Mouse (Mus musculus): Measurements from ENCODE around the gene Sugt1. TPM values are rescaled to one million over a fixed set of nuclear protein-coding genes. Genes with fewer than 3 reads are reported as not detected.

The Sugt1 gene
- polyA plus RNA-seq, 1 experiment from 2014 or later: 130 TPM

DNA sequence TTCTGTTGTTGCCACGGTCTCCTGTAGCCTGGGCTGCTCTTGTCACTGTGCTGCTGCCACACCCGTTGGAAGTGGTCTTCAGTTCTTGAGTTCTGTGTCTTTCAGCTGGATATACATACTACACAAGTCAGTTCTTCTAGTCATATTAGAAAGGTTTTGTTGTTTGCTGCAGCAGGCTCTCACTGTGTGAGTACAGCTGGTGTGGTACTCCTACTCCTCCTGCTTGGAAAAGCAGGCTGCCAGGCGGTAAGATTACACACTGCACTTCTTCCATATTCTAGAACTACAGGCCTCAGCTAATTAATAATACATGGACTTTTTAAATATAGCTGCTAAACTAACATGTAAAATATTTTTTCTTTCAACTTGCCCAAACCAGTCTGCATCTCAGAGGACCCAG lies 19.4 kb downstream of the Sugt1 start:
- DNase-seq (ENCODE audit: low spot score): no peak

DNA sequence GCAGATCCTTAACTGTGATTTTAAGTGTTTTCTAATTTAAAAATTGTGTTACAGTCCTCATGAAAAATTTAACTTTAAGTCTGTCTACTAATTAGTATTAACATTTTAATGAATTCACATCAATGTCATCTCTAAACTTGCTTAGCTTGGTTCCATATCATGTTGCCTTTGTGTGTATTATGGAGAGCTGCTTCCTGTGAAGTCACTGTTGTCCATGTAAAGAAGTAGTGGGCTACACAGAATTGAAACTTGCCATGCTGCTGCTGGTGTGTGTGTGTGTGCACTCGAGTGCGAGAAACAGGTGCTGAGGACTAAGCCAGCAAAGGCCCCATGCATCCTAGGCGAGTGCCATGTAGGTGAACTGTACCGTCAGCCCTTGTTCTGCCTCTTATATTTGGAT lies 19.9 kb downstream of the Sugt1 start:
- DNase-seq (ENCODE audit: low spot score): no peak

DNA sequence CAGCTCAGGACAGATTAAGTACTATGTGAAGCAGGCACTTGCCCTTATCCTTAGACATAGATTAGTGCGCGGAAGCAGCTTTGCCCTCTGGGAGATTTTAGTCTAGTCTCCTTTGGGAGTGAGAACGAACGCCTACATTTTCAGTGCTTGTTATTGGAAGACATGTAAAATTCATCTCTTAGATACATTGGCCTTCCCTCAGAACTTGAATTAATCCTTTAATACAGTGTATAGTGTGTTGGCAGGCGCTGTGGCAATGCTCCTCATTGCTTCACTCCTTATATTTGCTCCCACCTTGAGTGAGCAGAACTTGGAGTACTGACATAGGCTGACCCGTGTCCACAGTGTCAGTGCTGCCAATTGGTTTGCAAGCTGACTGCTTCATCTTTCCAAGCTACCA lies 20.8 kb downstream of the Sugt1 start:
- no peak for DNase-seq (ENCODE audit: low spot score)

DNA sequence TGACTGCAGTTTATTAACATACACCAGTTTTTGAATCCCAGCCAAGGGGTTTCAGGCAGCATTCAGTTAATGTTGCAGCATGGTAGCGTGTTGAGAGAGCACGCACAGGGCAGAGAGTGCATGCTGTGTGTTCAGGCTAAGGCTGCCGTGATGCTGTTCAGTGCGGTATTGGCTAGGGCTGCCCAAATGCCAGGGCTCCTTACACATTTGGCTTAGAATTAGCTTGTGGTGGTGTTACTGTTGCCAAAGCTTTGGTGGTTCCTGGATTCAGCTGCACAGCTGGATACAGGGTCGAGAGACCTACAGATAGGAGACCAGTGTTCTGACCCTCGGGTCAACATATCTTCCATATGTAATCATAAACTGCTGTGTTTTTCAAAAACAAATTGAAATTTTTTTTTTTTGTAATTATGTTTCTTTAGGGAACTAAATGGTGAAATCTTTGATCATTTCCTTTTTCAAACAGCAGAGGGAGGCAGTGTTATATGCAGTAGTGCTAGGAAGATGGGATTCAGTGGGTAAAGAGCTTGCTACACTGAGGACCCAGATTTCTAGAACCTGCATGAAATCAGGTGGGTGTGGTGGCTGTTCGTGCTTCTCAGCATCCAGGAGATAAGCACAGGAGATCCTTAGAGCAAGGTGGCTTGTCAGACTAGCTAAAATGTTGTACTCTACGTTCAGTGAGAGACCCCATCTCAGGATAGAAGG lies 29.8 kb downstream of the Sugt1 start:
- DNase-seq (ENCODE audit: low spot score): peak; percentile 6

DNA sequence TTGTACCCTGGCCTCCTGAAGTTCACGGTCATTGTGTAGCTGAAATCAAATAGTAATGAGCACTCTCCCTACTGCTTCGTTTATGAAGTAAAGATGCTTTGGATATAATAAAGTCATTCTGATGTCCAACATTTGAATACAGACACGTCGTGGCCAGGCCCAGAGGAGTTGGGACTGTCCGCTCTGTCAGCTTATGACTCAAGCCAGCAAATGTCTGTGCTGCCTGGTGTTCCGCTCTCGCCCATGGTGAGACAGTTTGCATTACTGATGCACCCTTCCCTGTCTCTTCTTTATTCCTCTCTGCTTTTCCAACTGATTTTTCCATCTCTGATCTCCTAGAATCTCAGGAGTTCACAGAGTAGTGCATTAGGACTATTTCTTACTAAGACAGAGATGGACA lies 32.3 kb downstream of the Sugt1 start:
- no peak for DNase-seq (ENCODE audit: low spot score)

DNA sequence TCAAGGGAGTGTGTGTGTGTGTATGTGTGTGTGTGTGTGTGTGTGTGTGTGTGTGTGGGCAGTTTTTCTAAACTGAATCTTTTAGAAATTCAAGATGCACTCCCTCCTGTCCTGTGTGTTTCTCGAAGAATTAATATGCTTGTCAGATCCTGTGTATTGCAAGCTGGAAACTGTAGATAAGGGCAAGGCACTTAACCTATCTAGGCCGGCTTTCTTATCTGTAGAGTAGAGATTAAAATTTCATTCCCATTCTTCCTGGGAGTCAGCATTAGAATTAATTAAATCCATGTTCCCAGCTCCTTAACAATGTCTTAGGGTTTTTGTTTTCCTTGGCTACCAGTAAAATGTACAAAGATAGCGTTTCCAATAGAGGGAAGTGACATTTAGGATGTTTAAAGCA lies 33.7 kb downstream of the Sugt1 start:
- DNase-seq (ENCODE audit: low spot score): no peak

DNA sequence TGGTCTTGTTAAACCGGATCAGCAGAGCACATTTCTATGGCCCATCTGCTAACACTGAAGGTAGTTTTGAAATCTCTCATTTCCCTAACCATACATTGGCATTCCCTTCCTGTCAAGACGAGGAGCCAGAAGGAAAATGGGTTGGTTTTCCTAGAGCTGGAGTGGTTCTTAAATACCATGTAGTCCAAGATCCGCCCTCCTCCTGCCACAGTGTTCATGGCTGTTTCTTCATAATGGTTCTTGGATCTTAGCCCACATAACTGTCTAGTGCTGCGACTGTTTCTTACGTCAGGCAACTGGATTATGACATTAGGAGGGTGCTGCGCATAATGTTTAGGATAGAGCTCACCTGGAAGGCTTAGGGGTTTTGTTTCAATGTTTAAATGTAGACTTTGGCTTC lies 44.8 kb downstream of the Sugt1 start:
- DNase-seq (ENCODE audit: low spot score): no peak

DNA sequence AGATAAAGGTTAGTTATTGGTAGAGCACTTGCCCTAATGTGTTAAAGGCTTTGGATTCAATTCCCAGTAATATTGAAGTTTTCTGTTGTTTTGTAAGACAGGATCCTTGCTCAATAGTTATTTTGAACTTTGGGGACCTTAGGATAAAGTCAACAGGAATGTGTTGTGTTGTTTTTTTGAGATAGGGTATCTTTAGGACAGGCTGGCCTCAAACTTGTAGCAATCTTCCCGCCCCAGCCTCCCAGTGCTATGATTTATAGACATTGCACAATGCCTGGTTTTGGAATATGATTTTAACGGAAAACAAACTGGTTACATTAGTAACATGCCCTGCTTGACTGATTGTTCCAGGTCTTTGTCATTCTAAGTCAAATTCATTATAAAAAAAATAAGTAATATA lies 45.7 kb downstream of the Sugt1 start:
- no peak for DNase-seq (ENCODE audit: low spot score)

DNA sequence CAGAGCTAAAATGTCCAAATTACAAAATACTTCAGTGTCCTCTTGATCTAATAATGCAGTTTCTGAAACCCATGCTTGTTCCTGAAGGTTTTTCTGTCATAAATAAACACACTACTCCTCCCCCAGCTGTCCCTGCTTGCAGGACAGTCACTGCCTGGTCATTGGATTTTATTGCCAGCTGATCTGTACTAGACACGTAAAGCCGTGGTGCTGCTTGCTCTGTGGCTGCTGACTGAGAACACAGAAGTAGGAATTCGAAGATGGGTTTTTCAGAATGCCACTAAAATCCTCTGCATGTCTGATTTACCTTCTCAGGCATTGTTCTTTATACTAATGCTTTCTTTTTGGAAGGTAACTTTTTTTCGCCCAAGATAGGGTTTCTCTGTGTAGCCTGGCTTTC lies 49.3 kb downstream of the Sugt1 start:
- DNase-seq (ENCODE audit: low spot score): no peak

DNA sequence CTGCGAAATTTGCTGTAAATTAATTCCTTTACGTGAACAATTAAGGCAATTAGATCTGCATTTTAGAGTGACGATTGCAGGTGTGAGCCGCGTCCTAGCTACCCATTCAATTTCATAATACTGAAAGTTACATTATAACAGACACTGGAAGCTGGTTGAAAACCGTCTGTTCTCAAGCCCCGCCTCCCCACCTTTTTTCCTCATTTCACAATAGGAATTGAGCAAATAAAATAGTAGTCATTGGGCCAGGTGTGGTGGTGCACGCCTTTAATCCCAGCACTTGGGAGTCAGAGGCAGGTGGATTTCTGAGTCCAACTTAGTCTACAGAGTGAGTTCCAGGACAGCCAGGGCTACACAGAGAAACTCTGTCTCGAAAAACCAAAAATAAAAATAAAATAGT lies 54.6 kb downstream of the Sugt1 start:
- DNase-seq (ENCODE audit: low spot score): no peak

DNA sequence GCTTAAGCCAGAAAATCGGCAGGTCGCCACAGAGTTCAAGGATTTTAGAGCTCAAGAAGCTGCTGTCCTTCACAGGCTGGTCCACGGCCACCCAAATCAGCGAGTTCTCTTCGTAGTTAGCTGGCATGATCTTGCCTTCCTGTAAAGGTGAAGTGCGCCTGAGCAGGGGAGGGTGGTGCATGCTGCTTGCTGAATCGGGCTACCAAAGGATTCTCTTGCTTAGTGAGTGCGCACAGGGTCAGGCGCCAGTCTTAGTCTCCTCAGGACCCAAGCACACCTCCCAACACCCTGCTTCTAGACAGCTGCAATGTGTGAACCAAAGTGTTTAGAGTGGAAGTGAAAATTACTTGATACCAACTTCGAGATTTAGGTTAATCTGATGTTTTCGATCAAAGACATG lies 57.9 kb downstream of the Sugt1 start:
- DNase-seq (ENCODE audit: low spot score): no peak

DNA sequence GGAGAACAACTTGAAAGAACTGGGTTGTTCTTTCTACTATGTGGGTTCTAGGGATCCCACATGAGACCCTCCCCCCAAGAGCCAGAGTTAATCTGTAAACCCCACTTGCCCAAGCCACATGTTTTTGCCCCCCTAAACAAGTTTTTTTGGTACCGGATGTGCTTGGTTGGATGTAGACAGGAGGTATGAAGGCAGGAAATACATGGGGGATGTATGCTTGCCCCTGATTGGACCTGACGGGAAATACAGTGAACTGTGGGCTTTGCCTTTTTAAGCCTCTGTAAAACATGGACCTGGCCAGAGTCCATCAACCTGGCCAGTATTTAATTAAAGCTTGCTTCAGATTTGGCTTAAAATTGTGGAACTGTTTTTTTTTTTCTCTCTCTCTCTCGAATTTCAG lies 62.2 kb downstream of the Sugt1 start:
- DNase-seq (ENCODE audit: low spot score): no peak

DNA sequence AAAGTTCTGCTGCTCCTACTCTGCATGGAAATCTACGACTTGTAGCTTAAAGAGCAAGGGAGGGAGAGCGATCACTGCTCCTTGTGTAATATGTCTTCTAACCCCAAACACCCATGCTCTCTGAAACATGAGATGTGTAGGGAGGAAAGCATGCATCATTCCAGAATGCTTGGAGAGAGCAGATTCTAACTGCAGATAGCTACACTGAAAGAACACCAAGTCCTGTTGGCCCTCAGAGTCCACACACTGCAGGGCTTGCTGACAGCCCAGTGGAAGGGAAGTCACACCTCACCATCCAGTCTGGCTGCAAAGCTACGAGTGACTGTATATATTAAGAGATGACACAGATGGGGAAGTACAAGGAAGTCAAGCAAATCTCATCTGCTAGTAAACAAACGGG lies 65.2 kb downstream of the Sugt1 start:
- no peak for DNase-seq (ENCODE audit: low spot score)

DNA sequence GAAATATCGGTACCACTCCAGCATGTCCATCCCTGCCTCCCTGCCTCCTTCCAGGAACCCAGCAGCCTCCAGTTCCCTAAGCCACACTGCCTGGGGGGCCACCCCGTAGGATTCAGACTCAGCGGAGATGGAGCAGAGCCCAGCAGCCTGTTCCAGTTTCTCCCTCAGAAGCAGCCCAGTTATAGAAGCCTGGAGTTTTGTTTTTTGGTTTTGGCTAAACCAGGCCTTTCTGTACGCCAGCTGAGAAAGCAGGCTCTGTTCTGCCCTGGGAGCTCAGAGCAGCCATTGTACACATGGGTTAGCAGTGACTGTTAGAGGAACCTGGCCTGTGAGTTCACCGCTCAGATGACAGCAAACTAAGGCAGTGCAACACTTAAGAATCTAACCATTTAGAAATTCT lies 70.8 kb downstream of the Sugt1 start:
- no peak for DNase-seq (ENCODE audit: low spot score)

DNA sequence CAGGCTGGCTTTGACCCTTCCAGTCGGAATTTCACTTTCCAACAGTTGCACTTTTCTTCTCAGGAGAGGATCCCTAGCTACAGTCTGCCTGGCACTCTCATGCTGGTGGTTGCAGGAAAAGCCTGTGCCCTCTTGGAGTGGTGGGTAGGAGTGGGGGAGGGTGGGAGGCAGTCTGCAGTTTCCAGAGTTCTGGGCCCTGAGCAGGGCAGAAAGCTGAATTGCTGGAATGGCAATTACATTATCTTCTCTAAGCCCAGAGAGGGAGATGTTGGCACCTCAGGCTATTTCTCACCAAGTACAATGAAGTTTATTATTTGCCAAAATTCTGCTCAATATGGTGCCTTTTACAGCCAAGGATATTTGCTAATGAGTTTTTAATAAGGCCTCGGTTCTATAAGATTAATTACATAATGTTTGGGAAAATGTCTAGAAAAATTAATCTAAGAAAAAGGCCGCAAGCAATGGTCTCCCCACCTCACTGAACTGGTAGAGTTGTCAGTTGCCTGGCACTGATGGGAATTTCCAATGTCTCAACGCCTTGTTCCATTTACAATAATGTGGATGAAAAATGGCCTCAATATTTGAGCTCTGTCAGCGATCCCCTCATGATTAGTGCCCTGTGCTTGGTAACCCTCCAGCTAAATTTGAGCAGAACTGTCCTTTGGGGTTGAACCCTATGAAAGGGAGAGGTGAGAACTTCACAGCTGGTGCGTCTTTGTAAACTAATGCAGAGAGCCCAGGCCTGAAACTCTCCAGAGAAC lies 71.4 kb downstream of the Sugt1 start:
- DNase-seq (ENCODE audit: low spot score): no peak

DNA sequence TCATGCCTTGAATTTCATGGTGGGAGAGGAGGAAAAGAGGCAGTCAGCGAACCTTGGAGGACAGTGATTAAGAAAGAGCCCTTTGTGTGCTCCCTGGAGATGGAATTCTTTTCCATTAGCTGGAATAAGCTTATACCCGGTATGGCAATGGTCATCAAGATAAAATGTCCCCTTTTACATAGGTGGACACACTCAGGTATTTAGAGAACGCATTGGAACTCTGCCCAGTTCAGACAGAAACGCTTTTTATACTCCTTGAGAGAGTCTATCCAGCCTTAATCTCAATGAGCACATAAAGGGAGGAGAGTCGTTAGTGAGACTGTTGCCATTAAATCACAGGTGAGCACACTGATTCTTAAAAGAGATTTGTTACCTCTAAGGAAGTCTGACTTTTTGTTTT lies 73.0 kb downstream of the Sugt1 start:
- no peak for DNase-seq (ENCODE audit: low spot score)

DNA sequence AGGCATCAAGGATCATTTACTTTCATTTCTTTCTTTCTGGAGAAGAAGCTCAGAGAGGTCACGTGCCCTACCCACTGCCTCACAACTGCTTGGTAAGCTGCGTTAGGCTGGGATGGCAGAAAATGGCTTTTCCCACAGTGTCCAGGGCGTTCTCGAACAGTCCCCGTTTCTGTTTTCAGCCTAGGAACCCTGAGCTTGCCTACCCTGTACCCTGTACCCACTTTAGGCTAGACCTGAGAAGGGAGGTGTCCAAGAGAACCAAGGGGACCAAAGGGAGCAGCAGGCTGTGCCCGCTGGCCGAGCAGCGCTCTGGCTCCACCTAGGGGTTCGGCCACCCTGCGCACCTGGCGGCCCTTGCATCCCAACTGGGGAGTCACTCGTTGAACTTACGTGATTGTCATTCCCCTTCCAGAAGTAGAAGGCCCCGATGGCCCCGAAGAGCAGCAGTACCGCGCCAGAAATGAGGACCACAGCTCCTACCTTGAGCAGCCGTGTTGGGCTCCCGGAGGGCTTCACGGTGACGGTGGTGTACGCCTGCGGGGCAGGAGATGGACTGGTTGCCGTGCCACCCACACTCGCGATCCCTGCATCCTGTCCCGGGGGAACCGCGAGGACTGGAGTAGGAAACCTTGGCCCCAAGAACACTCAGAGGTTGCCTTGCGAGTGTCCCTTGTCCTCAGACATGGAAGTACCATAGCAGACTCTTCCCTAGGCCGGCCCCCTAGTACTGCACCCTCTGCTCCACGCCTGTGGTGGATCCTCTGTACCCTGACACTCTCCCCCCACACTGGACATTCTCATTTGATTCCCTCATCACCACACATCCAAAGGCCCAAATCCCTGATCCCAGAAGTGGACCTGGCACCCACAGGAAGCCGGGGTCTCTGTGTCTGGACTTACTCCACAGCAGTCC lies 73.8 kb downstream of the Sugt1 start:
- peak; percentile 62 for DNase-seq (ENCODE audit: low spot score)

DNA sequence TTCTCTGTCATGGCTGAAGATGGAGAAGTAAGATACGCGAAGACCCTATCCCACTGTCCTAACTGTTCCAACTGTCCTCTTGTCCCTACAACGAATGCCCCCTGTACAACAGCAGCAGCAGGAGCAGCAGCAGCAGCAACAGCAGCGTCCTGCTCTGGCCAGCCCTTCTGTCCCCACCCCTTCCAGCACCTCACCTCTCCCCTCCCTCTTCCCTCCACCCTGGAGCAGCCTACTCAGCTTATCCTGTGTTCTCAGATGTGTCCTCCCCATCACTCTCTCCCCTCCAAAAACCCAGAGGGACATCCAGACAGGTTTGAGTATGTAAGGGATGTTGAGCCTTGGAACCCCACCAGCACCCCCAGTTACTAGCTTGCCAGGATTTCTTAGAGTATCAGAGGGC lies 74.5 kb downstream of the Sugt1 start, which contains the start of gene Cnmd:
TSS of gene Cnmd (minus strand) at position 170 of the 400 bp plus-strand sequence.
- DNase-seq (ENCODE audit: low spot score): no peak

DNA sequence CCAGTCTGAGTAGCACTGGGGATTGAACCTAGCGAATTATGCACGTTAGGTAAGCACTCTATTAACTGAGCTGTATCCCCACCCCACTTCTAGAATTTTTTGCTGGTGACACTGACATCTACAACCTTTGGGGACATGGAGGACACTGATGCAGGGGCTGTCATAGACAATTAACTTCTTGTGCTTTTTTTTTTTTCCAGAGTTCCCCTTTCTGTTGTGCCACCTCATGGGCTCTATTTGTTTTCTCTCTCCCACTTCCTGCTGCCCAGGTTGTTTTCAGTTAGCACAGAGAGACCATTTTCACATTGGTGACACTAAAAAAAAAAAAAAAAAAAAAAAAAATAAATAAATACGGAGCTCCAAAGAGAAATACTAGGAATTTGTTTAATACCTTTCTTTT lies 83.5 kb downstream of the Sugt1 start:
- no peak for DNase-seq (ENCODE audit: low spot score)

DNA sequence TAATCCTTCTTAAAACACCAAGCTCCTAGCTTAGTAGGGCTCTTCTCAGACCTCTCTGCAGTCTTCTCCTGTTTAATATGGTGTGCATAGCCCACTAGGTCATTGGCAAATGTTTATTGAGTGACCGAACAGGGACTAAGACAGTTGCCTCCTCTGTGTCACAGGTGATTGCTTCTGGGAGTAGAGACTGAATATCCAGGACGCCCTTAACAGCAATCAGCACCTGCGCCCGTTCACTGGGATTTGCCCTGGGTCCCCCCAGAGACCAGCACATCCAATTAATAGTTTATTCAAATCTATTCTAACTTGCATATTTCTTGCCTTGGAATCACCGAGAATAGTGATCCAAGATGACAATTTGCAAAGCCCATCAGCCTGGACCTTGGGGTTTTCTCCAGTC lies 85.1 kb downstream of the Sugt1 start:
- DNase-seq (ENCODE audit: low spot score): no peak

DNA sequence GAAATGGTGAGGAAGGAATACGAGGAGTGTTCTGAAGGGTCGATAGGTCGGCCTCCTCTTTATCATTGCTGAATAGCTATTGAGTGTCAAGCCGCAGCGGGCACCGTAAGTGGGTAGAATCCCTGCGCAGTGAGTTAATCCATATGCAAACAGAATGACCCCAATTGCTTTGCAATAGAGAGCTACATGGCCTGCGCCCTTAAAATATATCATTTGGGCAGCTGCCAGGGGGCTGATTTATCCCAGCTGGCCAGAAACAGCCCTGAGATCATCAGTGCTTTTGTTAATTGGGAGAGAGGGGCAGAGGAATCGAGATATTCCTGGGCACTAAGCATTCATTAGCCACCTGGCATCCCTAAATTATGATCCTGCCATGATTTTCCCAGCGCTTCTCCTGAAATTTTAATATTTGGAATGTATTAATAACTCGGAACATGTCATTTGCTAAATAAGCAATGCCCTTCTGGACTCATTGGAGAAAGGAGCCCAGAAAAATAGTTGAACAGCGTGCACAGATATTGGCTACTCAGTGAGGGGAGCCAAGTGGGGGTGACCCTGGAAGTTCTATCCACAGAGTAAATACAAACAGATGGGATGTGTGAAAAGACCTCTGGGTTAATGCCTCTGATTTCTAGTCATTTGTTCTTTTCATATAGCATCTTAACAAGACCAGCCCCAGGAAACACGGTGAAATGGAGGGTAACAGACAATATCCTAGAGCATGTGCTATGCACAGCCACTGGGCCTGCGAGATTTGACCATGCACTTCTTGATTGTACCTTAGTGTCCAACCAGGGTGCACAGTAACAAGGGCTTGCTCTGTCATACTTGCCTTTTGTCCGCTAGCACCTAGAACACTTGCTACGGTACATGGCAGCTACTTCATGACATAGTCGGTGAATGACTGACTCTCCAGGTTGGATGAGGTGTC lies 85.9 kb downstream of the Sugt1 start:
- no peak for DNase-seq (ENCODE audit: low spot score)
